In genomic region chr17:88938153-88938681, GRCm38 (mm10) we compare ENCODE assay signal across 13 mouse cellular contexts.
DNase-seq lines count a peak whose midpoint lies in the region; ATAC-seq lines count a peak whose summit lies in the region.
"Had no signal": no experiment of that assay in that cellular context is flagged by ENCODE, and none has a peak within 500 bp of the region (broad histone marks: within the 10 kb centered on the region; RNA-seq: fewer than 3 reads in every experiment).

No protein-coding gene starts in this region.

- peak; percentile 12; the same call in 1 of the 2 replicates for ATAC-seq in embryonic facial prominence, embryonic 12.5 days (ENCODE audit: insufficient number of reproducible peaks, insufficient read depth, low FRiP score, low TSS enrichment)
- ATAC-seq in hindbrain, embryonic 14.5 days (ENCODE audit: low FRiP score): peak; percentile 84
- ATAC-seq: liver, embryonic 12.5 days had no signal

- no peak overlapping the region for H3K4me2 ChIP-seq in embryonic facial prominence, embryonic 12.5 days (replicated peaks)
- peak overlapping the region; percentile 5 for H3K4me2 ChIP-seq in hindbrain, embryonic 14.5 days (replicated peaks)
- H3K4me2 ChIP-seq: embryonic facial prominence, embryonic 13.5 days; heart, embryonic 15.5 days; liver, embryonic 12.5 days; stomach, embryonic 15.5 days had no signal

- no peak overlapping the region for H3K9ac ChIP-seq in embryonic facial prominence, embryonic 12.5 days
- no peak overlapping the region for H3K9ac ChIP-seq in hindbrain, embryonic 14.5 days
- H3K9ac ChIP-seq: embryonic facial prominence, embryonic 13.5 days; heart, embryonic 15.5 days; liver, embryonic 12.5 days; stomach, embryonic 15.5 days had no signal

- no peaks in the 10 kb centered on the region for H3K36me3 ChIP-seq in embryonic facial prominence, embryonic 12.5 days
- H3K36me3 ChIP-seq in hindbrain, embryonic 14.5 days (replicated peaks; ENCODE audit: control insufficient read depth, insufficient read depth): no peaks in the 10 kb centered on the region
- H3K36me3 ChIP-seq: embryonic facial prominence, embryonic 13.5 days; heart, embryonic 15.5 days; liver, embryonic 12.5 days; stomach, embryonic 15.5 days had no signal

- no peak overlapping the region for H3K4me3 ChIP-seq in embryonic facial prominence, embryonic 12.5 days
- H3K4me3 ChIP-seq in hindbrain, embryonic 14.5 days (replicated peaks; ENCODE audit: low read length): no peak overlapping the region
- H3K4me3 ChIP-seq: embryonic facial prominence, embryonic 13.5 days; heart, embryonic 15.5 days; liver, embryonic 12.5 days; stomach, embryonic 15.5 days had no signal

- no peaks in the 10 kb centered on the region for H3K27me3 ChIP-seq in embryonic facial prominence, embryonic 12.5 days
- no peaks in the 10 kb centered on the region for H3K27me3 ChIP-seq in hindbrain, embryonic 14.5 days (ENCODE audit: control insufficient read depth, insufficient read depth, low read length)
- H3K27me3 ChIP-seq: embryonic facial prominence, embryonic 13.5 days; heart, embryonic 15.5 days; liver, embryonic 12.5 days; stomach, embryonic 15.5 days had no signal

- 32% methylated on average over 4 of the region's 4 CpGs for WGBS in embryonic facial prominence, embryonic 12.5 days
- WGBS in hindbrain, embryonic 14.5 days: 3% methylated on average over 4 of the region's 4 CpGs

- peaks cover 15% of the 10 kb centered on the region for H3K4me1 ChIP-seq in embryonic facial prominence, embryonic 12.5 days
- peaks cover 26% of the 10 kb centered on the region for H3K4me1 ChIP-seq in hindbrain, embryonic 14.5 days (replicated peaks; ENCODE audit: control insufficient read depth, insufficient read depth, low read length)
- H3K4me1 ChIP-seq: heart, embryonic 15.5 days; liver, embryonic 12.5 days; stomach, embryonic 15.5 days had no signal

- no peaks in the 10 kb centered on the region for H3K9me3 ChIP-seq in embryonic facial prominence, embryonic 12.5 days
- no peaks in the 10 kb centered on the region for H3K9me3 ChIP-seq in hindbrain, embryonic 14.5 days (ENCODE audit: control insufficient read depth, low read length)
- H3K9me3 ChIP-seq: embryonic facial prominence, embryonic 13.5 days; heart, embryonic 15.5 days; liver, embryonic 12.5 days; stomach, embryonic 15.5 days had no signal

- DNase-seq in embryo, embryonic 10.5 days (ENCODE audit: low spot score): peak; percentile 84
- DNase-seq in hindbrain, embryonic 14.5 days (ENCODE audit: low spot score): peak; percentile 65
- peak; percentile 49 for DNase-seq in neural tube, embryonic 10.5 days (ENCODE audit: extremely low spot score, low spot score)
- DNase-seq in thymus, postnatal 14 days: no peak
- DNase-seq in ovary, adult 18-20 months (ENCODE audit: low spot score): no peak
- DNase-seq in adrenal gland, adult 8-10 months: no peak
- DNase-seq: gastrocnemius, postnatal 10 days; kidney, adult 8-10 months had no signal

- H3K27ac ChIP-seq in embryonic facial prominence, embryonic 12.5 days: 0 out of 2 replicates have a peak overlapping the region, but pooled peaks have one; percentile 9
- peak overlapping the region; percentile 73 for H3K27ac ChIP-seq in hindbrain, embryonic 14.5 days
- H3K27ac ChIP-seq: embryonic facial prominence, embryonic 13.5 days; heart, embryonic 15.5 days; liver, embryonic 12.5 days; stomach, embryonic 15.5 days had no signal

Comparison
In these comparisons a context has a peak if more than half of its experiments do, and no peak if none do; other contexts are left out.
1. DNase-seq: peak in embryo, embryonic 10.5 days (single experiment), hindbrain, embryonic 14.5 days (single experiment) and neural tube, embryonic 10.5 days (single experiment); none in thymus, postnatal 14 days (single experiment), ovary, adult 18-20 months (single experiment) and adrenal gland, adult 8-10 months (single experiment).